Mouse (Mus musculus) lung, postnatal 0 days (tissue): Measurements from ENCODE around the gene Gna12. TPM values are rescaled to one million over a fixed set of nuclear protein-coding genes. Genes with fewer than 3 reads are reported as not detected.
A peak's percentile ranks its signal among the peaks of the same experiment; 100 is the strongest.

Experiments
- ATAC-seq: fragments of 200-750 bp; cut with Nextera tagmentation; 2 replicates; pipeline ENCODE4 v1.8.0; 2017; ENCODE audit warnings: moderate library complexity
- DNase-seq: peaks from one replicate; pipeline ENCODE4 v3.0.0-alpha.2; 2016; ENCODE audit warnings: low spot score
- H3K27ac ChIP-seq: fragments of 300-500 bp; sonication (generic); 2 replicates; pipeline ENCODE4 v1.5.1; 2014; ENCODE audit warnings: antibody characterized with exemption, mild to moderate bottlenecking, low read length, mixed read lengths
- H3K27me3 ChIP-seq: fragments of 300-500 bp; sonication (generic); replicated peaks from 2 replicates; pipeline ENCODE4 v1.6.1; 2014; ENCODE audit warnings: low read length, mixed read lengths; ENCODE audit not compliant: insufficient read depth
- H3K36me3 ChIP-seq: fragments of 300-500 bp; sonication (generic); 2 replicates; pipeline ENCODE4 v1.6.1; 2014; ENCODE audit warnings: low read length, mixed read lengths; ENCODE audit not compliant: insufficient read depth
- H3K4me1 ChIP-seq: fragments of 300-500 bp; sonication (generic); 2 replicates; pipeline ENCODE4 v1.6.1; 2014; ENCODE audit warnings: antibody characterized with exemption, low read depth, low read length, mixed read lengths; ENCODE audit not compliant: insufficient read depth
- H3K4me2 ChIP-seq: fragments of 300-500 bp; sonication (generic); replicated peaks from 2 replicates; pipeline ENCODE4 v1.6.1; 2014; ENCODE audit warnings: low read depth, mild to moderate bottlenecking, low read length, moderate library complexity, mixed read lengths
- H3K4me3 ChIP-seq: fragments of 300-500 bp; sonication (generic); 2 replicates; pipeline ENCODE4 v1.5.1; 2014; ENCODE audit warnings: low read depth, low read length
- H3K9ac ChIP-seq: fragments of 300-500 bp; sonication (generic); replicated peaks from 2 replicates; pipeline ENCODE4 v1.6.1; 2014; ENCODE audit warnings: low read depth, mild to moderate bottlenecking
- H3K9me3 ChIP-seq: fragments of 300-500 bp; sonication (generic); 2 replicates; pipeline ENCODE4 v1.6.1; 2016; ENCODE audit warnings: low read length, mixed read lengths
- CTCF ChIP-seq: IDR thresholded peaks from 2 replicates; pipeline ENCODE4 v1.5.1; 2016; ENCODE audit warnings: antibody characterized with exemption, mild to moderate bottlenecking
- EP300 ChIP-seq: IDR thresholded peaks from 2 replicates; pipeline ENCODE4 v1.6.1; 2016; ENCODE audit warnings: antibody characterized with exemption, mild to moderate bottlenecking, control low read depth
- WGBS: fragments of 180-500 bp; shearing (Covaris S2); extraction: QIAGEN DNeasy Blood & Tissue Kit; methylation state at CpG from one replicate; pipeline ENCODE4 v1.1.7; 2014; 5-methylcytosine and 5-hydroxymethylcytosine counted together
- polyA plus RNA-seq: library from polyadenylated mRNA; unstranded; fragments of >200 nt; fragmentation: Nextera tagmentation; extraction: Ambion mirVana; gene quantifications from 2 replicates; pipeline ENCODE4 v1.2.1, GENCODE M21; 2015

The Gna12 gene
- polyA plus RNA-seq, 1 experiment from 2014 or later: 25.4 TPM

- H3K9ac ChIP-seq: no peak overlapping the region
- no peak for TF ChIP-seq CTCF
- no peak for TF ChIP-seq EP300
- H3K4me2 ChIP-seq: no peak overlapping the region
- no peak for ATAC-seq
- no peak overlapping the region for H3K27ac ChIP-seq
- no peak for DNase-seq
- H3K36me3 ChIP-seq: no peaks in the 10 kb centered on the region
- 51% methylated on average over 11 of the region's 11 CpGs for WGBS
- no peaks in the 10 kb centered on the region for H3K9me3 ChIP-seq
- H3K4me1 ChIP-seq: no peaks in the 10 kb centered on the region
- no peak overlapping the region for H3K4me3 ChIP-seq
- H3K27me3 ChIP-seq: no peaks in the 10 kb centered on the region
Observed at GRCm38 (mm10) chr5:140741040-140741439, 89.2 kb downstream of the Gna12 start.

- DNase-seq (no peak), ATAC-seq (no peak)
- 0 out of 2 replicates have a peak, but pooled peaks cover 8% of the 10 kb centered on the region for H3K27me3 ChIP-seq
- no peak overlapping the region for H3K27ac ChIP-seq
- TF ChIP-seq CTCF (no peak), EP300 (no peak)
- no peaks in the 10 kb centered on the region for H3K9me3 ChIP-seq
- no peaks in the 10 kb centered on the region for H3K36me3 ChIP-seq
- H3K9ac ChIP-seq: no peak overlapping the region
- no peak overlapping the region for H3K4me3 ChIP-seq
- H3K4me2 ChIP-seq: no peak overlapping the region
- H3K4me1 ChIP-seq: peaks cover 5% of the 10 kb centered on the region; the same call in 1 of the 2 replicates
- 68% methylated on average over 12 of the region's 12 CpGs for WGBS
Observed at GRCm38 (mm10) chr5:140739813-140740212, 90.4 kb downstream of the Gna12 start.

- TF ChIP-seq EP300 (no peak), CTCF (no peak)
- H3K9ac ChIP-seq: no peak overlapping the region
- 0 out of 2 replicates have a peak, but pooled peaks cover 8% of the 10 kb centered on the region for H3K27me3 ChIP-seq
- DNase-seq (no peak), ATAC-seq (no peak)
- H3K27ac ChIP-seq: no peak overlapping the region
- H3K9me3 ChIP-seq: no peaks in the 10 kb centered on the region
- WGBS: 15% methylated on average over 11 of the region's 13 CpGs
- no peak overlapping the region for H3K4me2 ChIP-seq
- H3K4me1 ChIP-seq: peaks cover 5% of the 10 kb centered on the region; the same call in 1 of the 2 replicates
- H3K4me3 ChIP-seq: no peak overlapping the region
- no peaks in the 10 kb centered on the region for H3K36me3 ChIP-seq
Observed at GRCm38 (mm10) chr5:140736166-140736565, 94.1 kb downstream of the Gna12 start.

GRCm38 (mm10) chr5:140735297-140735696, 94.9 kb downstream of the Gna12 start:
- peak; percentile 78 for ATAC-seq
- Histone ChIP-seq H3K9me3 (no peaks in the 10 kb centered on the region), H3K4me1 (peaks cover 5% of the 10 kb centered on the region; the same call in 1 of the 2 replicates), H3K36me3 (no peaks in the 10 kb centered on the region), H3K4me3 (peak overlapping the region; percentile 23), H3K4me2 (peak overlapping the region; percentile 51), H3K27ac (no peak overlapping the region), H3K27me3 (0 out of 2 replicates have a peak, but pooled peaks cover 8% of the 10 kb centered on the region), H3K9ac (no peak overlapping the region)
- 2% methylated on average over 22 of the region's 22 CpGs for WGBS
- DNase-seq: peak; percentile 74
- no peak for TF ChIP-seq EP300
- no peak for TF ChIP-seq CTCF

- no peaks in the 10 kb centered on the region for H3K9me3 ChIP-seq
- H3K4me2 ChIP-seq: no peak overlapping the region
- no peak overlapping the region for H3K4me3 ChIP-seq
- ATAC-seq: peak; percentile 25; the same call in 1 of the 2 replicates
- H3K9ac ChIP-seq: no peak overlapping the region
- DNase-seq: peak; percentile 35
- no peak for TF ChIP-seq EP300
- no peak for TF ChIP-seq CTCF
- H3K27ac ChIP-seq: no peak overlapping the region
- H3K36me3 ChIP-seq: no peaks in the 10 kb centered on the region
- peaks cover 5% of the 10 kb centered on the region; the same call in 1 of the 2 replicates for H3K4me1 ChIP-seq
- 0 out of 2 replicates have a peak, but pooled peaks cover 8% of the 10 kb centered on the region for H3K27me3 ChIP-seq
- WGBS: 53% methylated on average over 3 of the region's 3 CpGs
Observed at GRCm38 (mm10) chr5:140733336-140733735, 96.9 kb downstream of the Gna12 start.

- DNase-seq: no peak
- no peak for TF ChIP-seq EP300
- peak; percentile 51 for TF ChIP-seq CTCF
- no peak for ATAC-seq
- Histone ChIP-seq H3K4me1 (peaks cover 5% of the 10 kb centered on the region; the same call in 1 of the 2 replicates), H3K9me3 (no peaks in the 10 kb centered on the region), H3K4me3 (no peak overlapping the region), H3K27me3 (0 out of 2 replicates have a peak, but pooled peaks cover 8% of the 10 kb centered on the region), H3K4me2 (no peak overlapping the region), H3K36me3 (no peaks in the 10 kb centered on the region), H3K27ac (no peak overlapping the region), H3K9ac (no peak overlapping the region)
- 63% methylated on average over 4 of the region's 4 CpGs for WGBS
Observed at GRCm38 (mm10) chr5:140732195-140732594, 98.0 kb downstream of the Gna12 start.
